Mouse (Mus musculus): ENCODE data around the gene Atl1. TPM values are rescaled to one million over a fixed set of nuclear protein-coding genes. Genes with fewer than 3 reads are reported as not detected.

Atl1 gene
- polyA plus RNA-seq, 1 experiment from 2014 or later: 53.8 TPM

GRCm38 (mm10) chr12:69888345-69888744 lies 4.1 kb upstream of the Atl1 start:
- Histone ChIP-seq H3K9me3 (no peaks in the 10 kb centered on the region), H3K27me3 (no peaks in the 10 kb centered on the region), H3K4me1 (peaks cover 24% of the 10 kb centered on the region), H3K27ac (no peak overlapping the region), H3K9ac (no peak overlapping the region), H3K4me3 (replicated peaks) (no peak overlapping the region), H3K36me3 (replicated peaks) (no peaks in the 10 kb centered on the region), H3K4me2 (no peak overlapping the region)
- ATAC-seq (ENCODE audit: low FRiP score): no peak
- 72% methylated on average over 1 of the region's 1 CpGs for WGBS

- Histone ChIP-seq H3K4me3 (replicated peaks) (no peak overlapping the region), H3K9me3 (no peaks in the 10 kb centered on the region), H3K4me2 (peak overlapping the region; percentile 63; the same call in 1 of the 2 replicates), H3K4me1 (peaks cover 26% of the 10 kb centered on the region), H3K36me3 (replicated peaks) (no peaks in the 10 kb centered on the region), H3K27ac (no peak overlapping the region), H3K27me3 (no peaks in the 10 kb centered on the region), H3K9ac (no peak overlapping the region)
- 43% methylated on average over 6 of the region's 6 CpGs for WGBS
- no peak for ATAC-seq (ENCODE audit: low FRiP score)
These were observed 2.4 kb upstream of the Atl1 start for GRCm38 (mm10) chr12:69890051-69890450.

DNA sequence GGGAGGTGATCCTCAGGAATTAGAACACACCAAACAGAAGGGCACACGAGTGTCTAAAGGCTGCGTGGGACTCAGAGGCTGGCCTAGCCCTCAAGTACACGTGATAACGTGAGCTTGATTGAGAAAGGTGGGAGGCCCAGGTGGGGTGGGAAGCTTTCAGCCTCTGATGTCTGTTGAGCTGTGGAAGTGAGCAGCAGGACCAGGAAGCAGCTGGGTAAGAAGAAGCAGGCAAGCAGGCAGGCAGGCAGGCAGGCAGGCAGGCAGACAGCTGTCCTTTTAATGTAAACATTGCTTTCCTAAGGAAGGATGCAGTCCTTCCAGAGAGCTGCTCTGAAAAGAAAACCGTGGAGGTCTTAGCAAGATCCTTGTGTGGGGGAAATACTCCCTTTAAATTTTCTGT lies 1.9 kb upstream of the Atl1 start:
- H3K9ac ChIP-seq: no peak overlapping the region
- no peak for ATAC-seq (ENCODE audit: low FRiP score)
- H3K36me3 ChIP-seq (replicated peaks): no peaks in the 10 kb centered on the region
- 28% methylated on average over 5 of the region's 5 CpGs for WGBS
- H3K4me1 ChIP-seq: peaks cover 26% of the 10 kb centered on the region
- no peaks in the 10 kb centered on the region for H3K9me3 ChIP-seq
- H3K27me3 ChIP-seq: no peaks in the 10 kb centered on the region
- H3K4me2 ChIP-seq: peak overlapping the region; percentile 63
- H3K27ac ChIP-seq: no peak overlapping the region
- H3K4me3 ChIP-seq (replicated peaks): no peak overlapping the region

GRCm38 (mm10) chr12:69891721-69892120 lies 693 bp upstream of the Atl1 start:
- H3K9me3 ChIP-seq: no peaks in the 10 kb centered on the region
- no peaks in the 10 kb centered on the region for H3K27me3 ChIP-seq
- no peaks in the 10 kb centered on the region for H3K36me3 ChIP-seq (replicated peaks)
- peak overlapping the region; percentile 96 for H3K9ac ChIP-seq
- H3K4me3 ChIP-seq (replicated peaks): peak overlapping the region; percentile 87
- H3K27ac ChIP-seq: peak overlapping the region; percentile 93; the same call in 1 of the 2 replicates
- peaks cover 26% of the 10 kb centered on the region for H3K4me1 ChIP-seq
- WGBS: 46% methylated on average over 3 of the region's 3 CpGs
- ATAC-seq (ENCODE audit: low FRiP score): no peak
- H3K4me2 ChIP-seq: peak overlapping the region; percentile 63

DNA sequence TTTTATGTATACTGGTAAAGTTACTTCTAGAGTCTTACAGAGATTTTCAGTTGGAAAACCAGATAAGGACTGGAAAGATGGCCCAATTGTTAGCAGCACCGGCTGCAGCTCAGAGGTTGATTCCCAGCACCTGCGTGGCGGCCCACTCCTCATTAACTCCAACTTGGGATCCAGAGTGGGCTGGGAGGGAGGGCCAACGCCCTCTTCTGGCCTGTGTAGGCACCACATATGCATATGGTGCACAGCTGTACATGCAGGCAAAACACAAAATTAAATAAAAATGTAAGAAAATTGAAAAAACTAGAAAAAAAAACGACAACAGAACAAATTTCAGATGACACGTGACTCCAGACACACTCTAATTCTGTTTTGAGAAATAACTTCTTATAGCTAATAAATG lies 1.5 kb downstream of the Atl1 start:
- H3K9ac ChIP-seq: no peak overlapping the region
- no peaks in the 10 kb centered on the region for H3K9me3 ChIP-seq
- H3K4me2 ChIP-seq: no peak overlapping the region
- WGBS: 68% methylated on average over 6 of the region's 6 CpGs
- no peak overlapping the region for H3K27ac ChIP-seq
- no peaks in the 10 kb centered on the region for H3K27me3 ChIP-seq
- peaks cover 26% of the 10 kb centered on the region for H3K4me1 ChIP-seq
- ATAC-seq (ENCODE audit: low FRiP score): no peak
- no peaks in the 10 kb centered on the region for H3K36me3 ChIP-seq (replicated peaks)
- H3K4me3 ChIP-seq (replicated peaks): no peak overlapping the region

- Histone ChIP-seq H3K27ac (no peak overlapping the region), H3K9me3 (no peaks in the 10 kb centered on the region)
- WGBS: 80% methylated on average over 2 of the region's 2 CpGs
These were observed 2.6 kb downstream of the Atl1 start for GRCm38 (mm10) chr12:69895046-69895445.

DNA sequence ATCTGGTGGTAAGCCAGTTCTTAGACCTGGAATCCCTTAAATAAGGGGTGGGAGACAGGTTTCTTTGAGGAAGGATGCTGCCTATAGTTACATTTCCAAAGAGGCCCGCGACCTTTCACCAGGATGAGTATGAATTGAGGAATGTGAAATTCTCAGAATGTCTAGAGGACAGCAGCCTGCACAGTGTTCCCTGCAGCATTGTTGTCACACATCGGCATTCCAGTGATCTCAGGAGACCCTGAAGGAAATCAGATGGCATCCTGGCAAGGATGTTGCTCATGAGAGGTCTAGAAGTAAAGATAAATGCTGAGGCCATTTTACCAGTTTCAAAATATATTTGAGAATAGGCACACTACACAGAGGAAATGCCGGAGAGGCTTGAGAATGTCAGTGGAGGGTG lies 5.7 kb downstream of the Atl1 start:
- WGBS: 94% methylated on average over 4 of the region's 4 CpGs
- Histone ChIP-seq H3K36me3 (replicated peaks) (no peaks in the 10 kb centered on the region), H3K27me3 (no peaks in the 10 kb centered on the region), H3K9me3 (no peaks in the 10 kb centered on the region), H3K27ac (no peak overlapping the region), H3K9ac (no peak overlapping the region), H3K4me3 (replicated peaks) (no peak overlapping the region), H3K4me1 (0 out of 2 replicates have a peak, but pooled peaks cover 2% of the 10 kb centered on the region), H3K4me2 (no peak overlapping the region)
- no peak for ATAC-seq (ENCODE audit: low FRiP score)

More at GRCm38 (mm10) chr12:69895046-69895445, 2.6 kb downstream of the Atl1 start:
- H3K9ac ChIP-seq: no peak overlapping the region
- H3K4me2 ChIP-seq: no peak overlapping the region
- H3K4me1 ChIP-seq: peaks cover 18% of the 10 kb centered on the region
- no peaks in the 10 kb centered on the region for H3K27me3 ChIP-seq
- no peak overlapping the region for H3K4me3 ChIP-seq (replicated peaks)
- no peak for ATAC-seq (ENCODE audit: low FRiP score)
- no peaks in the 10 kb centered on the region for H3K36me3 ChIP-seq (replicated peaks)

DNA sequence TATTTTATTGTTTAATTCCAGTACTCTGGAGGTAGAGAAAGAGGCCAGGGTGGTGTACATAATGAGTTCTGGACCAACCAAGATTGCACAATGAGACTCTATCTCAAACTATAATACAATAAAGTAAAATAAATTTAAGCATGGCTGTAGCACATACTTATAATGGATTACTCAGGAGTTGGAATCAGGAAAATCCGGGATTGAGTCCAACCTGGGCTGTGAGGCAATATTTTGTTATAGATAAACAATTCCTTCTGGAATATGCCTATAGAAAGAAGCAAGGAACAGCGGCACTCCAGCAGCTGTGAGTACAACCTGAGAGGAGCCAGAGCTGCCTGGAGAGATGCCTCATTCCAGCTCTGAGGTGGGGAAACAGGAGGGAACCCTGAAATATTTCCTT lies 12.6 kb downstream of the Atl1 start:
- Histone ChIP-seq H3K27me3 (no peaks in the 10 kb centered on the region), H3K9ac (no peak overlapping the region), H3K4me1 (peaks cover 18% of the 10 kb centered on the region), H3K4me3 (replicated peaks) (no peak overlapping the region), H3K9me3 (no peaks in the 10 kb centered on the region), H3K27ac (no peak overlapping the region), H3K4me2 (no peak overlapping the region), H3K36me3 (replicated peaks) (no peaks in the 10 kb centered on the region)
- 77% methylated on average over 2 of the region's 2 CpGs for WGBS
- ATAC-seq (ENCODE audit: low FRiP score): no peak

DNA sequence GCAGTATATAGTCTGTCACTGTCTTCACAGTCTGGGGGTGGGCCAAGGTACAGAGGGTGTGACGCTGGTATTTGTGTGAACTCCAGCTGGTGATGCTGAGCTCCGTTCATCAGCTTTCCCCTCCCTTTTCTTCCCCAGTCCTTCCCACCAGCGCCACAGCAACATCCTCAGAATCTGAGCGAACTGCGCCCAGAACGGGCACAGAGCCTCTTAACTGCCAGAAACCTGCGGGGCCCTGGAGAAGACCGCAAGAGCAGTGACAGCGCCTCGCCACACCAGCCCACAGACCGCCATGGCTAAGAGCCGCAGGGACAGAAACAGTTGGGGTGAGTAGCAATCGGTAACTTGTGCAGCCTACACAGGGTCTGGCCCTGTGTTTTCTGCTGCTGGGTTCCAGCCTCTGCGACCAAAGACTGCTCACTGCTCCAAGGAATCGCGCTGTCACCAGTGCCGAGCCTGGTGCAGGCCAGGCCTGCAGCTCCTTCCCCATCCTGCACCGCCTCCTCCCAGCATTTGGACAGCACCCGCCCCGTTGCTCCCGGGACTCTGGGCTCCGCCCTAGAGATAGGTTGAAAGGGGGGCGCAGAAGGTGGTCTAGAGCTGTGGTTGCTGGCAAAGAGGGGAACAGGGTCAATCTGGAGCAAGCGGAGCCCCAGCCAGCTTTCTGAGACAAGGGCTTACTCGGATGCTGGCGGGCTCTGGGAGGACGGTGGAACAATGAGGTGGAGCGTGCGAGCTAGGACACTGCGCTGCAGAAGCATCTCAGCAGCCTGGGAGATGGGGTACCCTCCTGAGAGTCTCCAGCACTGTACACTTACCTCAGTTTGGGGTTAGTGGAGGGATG lies 15.5 kb downstream of the Atl1 start:
- H3K9me3 ChIP-seq: no peaks in the 10 kb centered on the region
- peaks cover 18% of the 10 kb centered on the region for H3K4me1 ChIP-seq
- H3K36me3 ChIP-seq (replicated peaks): no peaks in the 10 kb centered on the region
- WGBS: under 1% methylated on average over 30 of the region's 30 CpGs
- peak overlapping the region; percentile 95 for H3K27ac ChIP-seq
- peak overlapping the region; percentile 81 for H3K9ac ChIP-seq
- H3K27me3 ChIP-seq: no peaks in the 10 kb centered on the region
- peak overlapping the region; percentile 54 for H3K4me3 ChIP-seq (replicated peaks)
- H3K4me2 ChIP-seq: peak overlapping the region; percentile 76
- ATAC-seq (ENCODE audit: low FRiP score): peak; percentile 89

GRCm38 (mm10) chr12:69908511-69908900 lies 16.1 kb downstream of the Atl1 start:
- H3K4me2 ChIP-seq: peak overlapping the region; percentile 76
- no peaks in the 10 kb centered on the region for H3K36me3 ChIP-seq (replicated peaks)
- peak overlapping the region; percentile 95 for H3K27ac ChIP-seq
- no peaks in the 10 kb centered on the region for H3K27me3 ChIP-seq
- WGBS: 18% methylated on average over 19 of the region's 19 CpGs
- peak; percentile 78 for ATAC-seq (ENCODE audit: low FRiP score)
- no peaks in the 10 kb centered on the region for H3K9me3 ChIP-seq
- H3K9ac ChIP-seq: peak overlapping the region; percentile 81
- peaks cover 18% of the 10 kb centered on the region for H3K4me1 ChIP-seq
- H3K4me3 ChIP-seq (replicated peaks): peak overlapping the region; percentile 54

DNA sequence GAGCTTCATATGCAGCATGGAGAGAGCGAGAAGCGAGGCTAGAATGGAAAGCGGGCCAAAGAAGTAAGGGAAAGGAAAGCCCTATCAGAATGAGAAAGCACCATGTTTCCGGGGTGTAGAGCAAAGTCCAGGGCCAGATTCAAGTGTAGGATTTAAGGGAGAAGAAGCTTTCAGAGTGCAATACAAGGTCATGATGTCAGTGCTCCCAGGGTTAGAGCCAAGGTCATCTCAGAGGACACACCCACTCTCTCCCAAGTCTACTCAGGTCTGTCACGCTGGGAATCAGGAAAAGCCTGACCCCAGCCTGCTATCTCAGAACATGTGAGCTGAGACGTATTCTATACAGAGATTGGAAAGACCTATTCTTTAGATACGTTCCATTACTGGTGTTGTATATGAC lies 19.5 kb downstream of the Atl1 start:
- 89% methylated on average over 7 of the region's 7 CpGs for WGBS
- ATAC-seq (ENCODE audit: low FRiP score): no peak
- H3K27me3 ChIP-seq: no peaks in the 10 kb centered on the region

GRCm38 (mm10) chr12:69912737-69913136 lies 20.3 kb downstream of the Atl1 start:
- Histone ChIP-seq H3K9ac (no peak overlapping the region), H3K9me3 (no peaks in the 10 kb centered on the region), H3K4me3 (replicated peaks) (no peak overlapping the region), H3K4me1 (peaks cover 11% of the 10 kb centered on the region), H3K36me3 (replicated peaks) (no peaks in the 10 kb centered on the region), H3K4me2 (no peak overlapping the region), H3K27ac (no peak overlapping the region), H3K27me3 (no peaks in the 10 kb centered on the region)
- no peak for ATAC-seq (ENCODE audit: low FRiP score)
- WGBS: 89% methylated on average over 7 of the region's 7 CpGs

More for the DNA sequence above, 19.5 kb downstream of the Atl1 start:
- Histone ChIP-seq H3K27ac (no peak overlapping the region), H3K36me3 (replicated peaks) (no peaks in the 10 kb centered on the region), H3K4me1 (peaks cover 18% of the 10 kb centered on the region), H3K9ac (no peak overlapping the region), H3K4me3 (replicated peaks) (no peak overlapping the region), H3K4me2 (no peak overlapping the region), H3K9me3 (no peaks in the 10 kb centered on the region)

GRCm38 (mm10) chr12:69917870-69918269 lies 25.5 kb downstream of the Atl1 start:
- WGBS: 87% methylated on average over 2 of the region's 2 CpGs
- no peak overlapping the region for H3K9ac ChIP-seq
- H3K27ac ChIP-seq: no peak overlapping the region
- no peaks in the 10 kb centered on the region for H3K27me3 ChIP-seq
- no peaks in the 10 kb centered on the region for H3K4me1 ChIP-seq
- no peak overlapping the region for H3K4me3 ChIP-seq (replicated peaks)
- no peak for ATAC-seq (ENCODE audit: low FRiP score)
- no peaks in the 10 kb centered on the region for H3K36me3 ChIP-seq (replicated peaks)
- H3K4me2 ChIP-seq: no peak overlapping the region
- H3K9me3 ChIP-seq: no peaks in the 10 kb centered on the region

Data from forebrain, embryonic 12.5 days (tissue).